13 mouse cellular contexts compared by ENCODE assay signal in genomic region chr14:79754601-79755222, GRCm38 (mm10). TPM values are rescaled to one million over a fixed set of nuclear protein-coding genes. Genes with fewer than 3 reads are reported as not detected.
DNase-seq lines count a peak whose midpoint lies in the region; ATAC-seq lines count a peak whose summit lies in the region.
"Had no signal": no experiment of that assay in that cellular context is flagged by ENCODE, and none has a peak within 500 bp of the region (broad histone marks: within the 10 kb centered on the region; RNA-seq: fewer than 3 reads in every experiment).

No protein-coding gene starts in this region.

- ATAC-seq in hindbrain, embryonic 12.5 days (ENCODE audit: low FRiP score): peak; percentile 61; the same call in 1 of the 2 replicates
- ATAC-seq in midbrain, embryonic 16.5 days: peak; percentile 50; the same call in 1 of the 2 replicates

- no peaks in the 10 kb centered on the region for H3K9me3 ChIP-seq in hindbrain, embryonic 12.5 days (replicated peaks)
- H3K9me3 ChIP-seq in midbrain, embryonic 16.5 days (replicated peaks; ENCODE audit: control insufficient read depth, low read length, poor library complexity, severe bottlenecking): no peaks in the 10 kb centered on the region
- no peaks in the 10 kb centered on the region for H3K9me3 ChIP-seq in limb, embryonic 10.5 days (replicated peaks)
- H3K9me3 ChIP-seq: megakaryocyte, embryonic 14.5 days had no signal

- WGBS in hindbrain, embryonic 12.5 days: 46% methylated on average over 13 of the region's 13 CpGs
- WGBS in midbrain, embryonic 16.5 days: 27% methylated on average over 13 of the region's 13 CpGs
- 70% methylated on average over 13 of the region's 13 CpGs for WGBS in limb, embryonic 10.5 days

- H3K4me2 ChIP-seq in hindbrain, embryonic 12.5 days (replicated peaks): no peak overlapping the region
- no peak overlapping the region for H3K4me2 ChIP-seq in midbrain, embryonic 16.5 days (ENCODE audit: low read length)

- DNase-seq in NIH3T3 (ENCODE audit: low read depth): peak; percentile 5
- peak; percentile 24 for DNase-seq in embryo, embryonic 10.5 days (ENCODE audit: low spot score)
- DNase-seq in urinary bladder, adult 2 months (ENCODE audit: low spot score): no peak
- no peak for DNase-seq in limb, embryonic 10.5 days (ENCODE audit: low spot score)
- no peak for DNase-seq in urinary bladder, postnatal 14 days (ENCODE audit: low spot score)
- DNase-seq: heart, adult 11 months; heart, postnatal 4 days; kidney, postnatal 10 days; thymus, adult 2 months had no signal

- no peaks in the 10 kb centered on the region for H3K36me3 ChIP-seq in hindbrain, embryonic 12.5 days
- no peaks in the 10 kb centered on the region for H3K36me3 ChIP-seq in midbrain, embryonic 16.5 days (ENCODE audit: control insufficient read depth, insufficient read depth, low read length)
- H3K36me3 ChIP-seq in limb, embryonic 10.5 days: no peaks in the 10 kb centered on the region

- no peak overlapping the region for H3K4me3 ChIP-seq in hindbrain, embryonic 12.5 days
- H3K4me3 ChIP-seq in midbrain, embryonic 16.5 days (ENCODE audit: low read depth, low read length): no peak overlapping the region
- H3K4me3 ChIP-seq in limb, embryonic 10.5 days: no peak overlapping the region
- H3K4me3 ChIP-seq: megakaryocyte, embryonic 14.5 days had no signal

- H3K4me1 ChIP-seq in hindbrain, embryonic 12.5 days: peaks cover 7% of the 10 kb centered on the region; the same call in 1 of the 2 replicates
- H3K4me1 ChIP-seq in midbrain, embryonic 16.5 days (ENCODE audit: control insufficient read depth, insufficient read depth, low read length): peaks cover 15% of the 10 kb centered on the region
- H3K4me1 ChIP-seq in limb, embryonic 10.5 days: no peaks in the 10 kb centered on the region
- H3K4me1 ChIP-seq: megakaryocyte, embryonic 14.5 days had no signal

- H3K27ac ChIP-seq in hindbrain, embryonic 12.5 days: peak overlapping the region; percentile 68; the same call in 1 of the 2 replicates
- peak overlapping the region; percentile 45; the same call in 1 of the 2 replicates for H3K27ac ChIP-seq in midbrain, embryonic 16.5 days (ENCODE audit: low read length)
- H3K27ac ChIP-seq in limb, embryonic 10.5 days: no peak overlapping the region

- no peak overlapping the region for H3K9ac ChIP-seq in hindbrain, embryonic 12.5 days
- 0 out of 2 replicates have a peak overlapping the region, but pooled peaks have one; percentile 6 for H3K9ac ChIP-seq in midbrain, embryonic 16.5 days (ENCODE audit: low read depth, low read length)

- H3K27me3 ChIP-seq in hindbrain, embryonic 12.5 days: no peaks in the 10 kb centered on the region
- no peaks in the 10 kb centered on the region for H3K27me3 ChIP-seq in midbrain, embryonic 16.5 days (ENCODE audit: control insufficient read depth, insufficient read depth, low read depth, low read length)
- H3K27me3 ChIP-seq in limb, embryonic 10.5 days (ENCODE audit: low read depth, poor library complexity, severe bottlenecking): no peaks in the 10 kb centered on the region
- H3K27me3 ChIP-seq: megakaryocyte, embryonic 14.5 days had no signal

RNA-seq across cellular contexts. Expression of gene Pcdh8, which starts 16.4 kb away (rescaled TPM):
- polyA plus RNA-seq in hindbrain, embryonic 12.5 days (2016; fragmentation: Nextera tagmentation; extraction: Ambion mirVana): 40.7 and 42.6 TPM in 2 replicates
- polyA plus RNA-seq in midbrain, embryonic 16.5 days (2015; fragmentation: Nextera tagmentation; extraction: Ambion mirVana): 54.5 and 64.5 TPM in 2 replicates
- 0.07 and 0.12 TPM in 2 replicates for polyA plus RNA-seq in urinary bladder, adult 2 months (2012; rRNA removed)
- 0.93 and 3.4 TPM in 2 replicates for polyA plus RNA-seq in limb, embryonic 10.5 days (2016; fragmentation: Nextera tagmentation; extraction: Ambion mirVana)
- polyA plus RNA-seq: liver, embryonic 16.5 days had no signal

Comparison
In these comparisons a context has a peak if more than half of its experiments do, and no peak if none do; other contexts are left out.
1. DNase-seq: peak in NIH3T3 (single experiment) and embryo, embryonic 10.5 days (single experiment); none in urinary bladder, adult 2 months (single experiment), limb, embryonic 10.5 days (single experiment) and urinary bladder, postnatal 14 days (single experiment).